In genomic region chr2:147907341-147907740, GRCm38 (mm10) we compare ENCODE assay signal across 15 mouse cellular contexts.
"Had no signal": no experiment of that assay in that cellular context is flagged by ENCODE, and none has a peak within 500 bp of the region (broad histone marks: within the 10 kb centered on the region; RNA-seq: fewer than 3 reads in every experiment).

No protein-coding gene starts in this region.

- H3K27me3 ChIP-seq: limb, embryonic 15.5 days; liver, embryonic 13.5 days; lung, embryonic 15.5 days; megakaryocyte, embryonic 14.5 days; stomach, embryonic 15.5 days had no signal

- H3K4me2 ChIP-seq: limb, embryonic 15.5 days; liver, embryonic 13.5 days; lung, embryonic 15.5 days; stomach, embryonic 15.5 days had no signal

- H3K4me3 ChIP-seq: limb, embryonic 15.5 days; liver, embryonic 13.5 days; lung, embryonic 15.5 days; megakaryocyte, embryonic 14.5 days; stomach, embryonic 15.5 days had no signal

- H3K4me1 ChIP-seq: megakaryocyte, embryonic 14.5 days; stomach, embryonic 15.5 days had no signal

- DNase-seq: kidney, adult 8-10 months; kidney, postnatal 25 days; layer of hippocampus, postnatal 36 days; liver, embryonic 13.5 days; liver, postnatal 0 days; lung, postnatal 14 days; right cerebral cortex, postnatal 14 days; thymus, adult 2 months; thymus, postnatal 25 days had no signal

- H3K27ac ChIP-seq: limb, embryonic 15.5 days; liver, embryonic 13.5 days; lung, embryonic 15.5 days; macrophage; stomach, embryonic 15.5 days had no signal

- H3K9ac ChIP-seq: limb, embryonic 15.5 days; liver, embryonic 13.5 days; liver, postnatal 0 days; lung, embryonic 15.5 days; stomach, embryonic 15.5 days had no signal

- H3K9me3 ChIP-seq: limb, embryonic 15.5 days; liver, embryonic 13.5 days; lung, embryonic 15.5 days; megakaryocyte, embryonic 14.5 days; stomach, embryonic 15.5 days had no signal

- H3K36me3 ChIP-seq: limb, embryonic 15.5 days; liver, embryonic 13.5 days; lung, embryonic 15.5 days; stomach, embryonic 15.5 days had no signal

- ATAC-seq: intestine, postnatal 0 days; liver, postnatal 0 days had no signal
